Mouse (Mus musculus) embryo, embryonic 11.5 days (tissue): Measurements from ENCODE around the gene 1700018F24Rik.
"Not testable (repeated sequence)": the region's sequence is repeated elsewhere in the genome, so short reads cannot be mapped to it uniquely, and the experiment has no call there.

Experiments
- DNase-seq: peaks from one replicate; pipeline ENCODE4 v3.0.0-alpha.2; 2012; ENCODE audit warnings: low read depth, low spot score

1700018F24Rik gene

DNA sequence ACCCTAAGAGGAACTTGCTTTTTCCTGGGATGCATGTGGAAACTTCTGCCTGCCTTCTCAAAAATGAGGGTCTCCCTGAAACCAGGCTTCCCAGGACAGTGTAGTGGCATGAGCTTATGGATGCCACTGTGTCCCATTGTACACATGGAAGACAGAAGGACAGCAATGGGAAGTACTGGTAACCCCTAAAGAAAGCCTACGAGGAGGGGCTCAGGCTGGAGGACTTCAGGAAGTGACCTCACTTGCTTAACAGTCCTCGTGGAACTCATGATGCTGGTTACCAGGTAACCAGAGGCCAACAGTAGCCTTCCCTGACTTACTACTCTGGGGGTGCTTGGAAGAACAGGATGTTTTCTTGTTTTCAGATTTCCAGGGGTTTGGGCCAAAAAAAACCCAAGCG, at the start of gene 1700018F24Rik:
Gene 1700018F24Rik, plus strand, starts transcription at position 301 of the 400 bp plus-strand sequence.
- not testable (repeated sequence) for DNase-seq

DNA sequence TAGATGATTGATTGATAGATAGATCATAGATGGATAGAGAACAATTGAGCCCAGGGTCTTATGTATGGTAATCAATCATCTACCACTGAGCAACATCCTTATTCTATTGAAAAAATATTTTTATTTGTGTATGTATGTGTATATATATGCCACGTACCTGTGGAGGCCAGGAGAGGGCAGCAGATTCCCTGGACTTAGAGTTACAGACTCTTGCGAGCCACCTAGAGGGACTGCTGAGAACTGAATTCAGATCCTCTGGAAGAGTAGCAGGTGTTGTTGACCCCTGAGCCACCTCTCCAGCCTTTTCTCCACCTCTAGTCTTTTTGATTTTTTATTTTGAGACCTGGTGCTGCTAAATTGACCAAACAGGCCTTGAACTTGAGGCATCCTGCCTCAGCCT, 44.3 kb upstream of the 1700018F24Rik start:
- peak; percentile 13 for DNase-seq

DNA sequence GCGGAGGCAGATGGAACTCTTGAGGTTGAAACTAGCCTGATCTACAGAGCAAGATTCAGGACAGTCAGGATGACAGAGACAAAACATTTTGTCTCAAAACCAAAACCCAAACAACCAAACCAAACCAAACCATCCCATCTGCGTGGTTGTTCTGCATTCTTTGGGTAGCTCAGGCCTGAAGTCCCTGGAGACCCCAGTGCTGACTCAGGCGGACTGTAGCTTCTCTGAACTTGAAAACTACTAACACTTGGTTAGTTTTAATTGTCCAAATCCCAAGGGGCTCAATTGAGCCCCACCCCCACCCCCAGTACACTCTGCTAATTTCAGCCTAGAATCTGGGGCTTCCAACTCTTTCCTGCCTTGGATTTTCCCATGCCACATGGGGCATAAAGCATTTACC, 39.4 kb upstream of the 1700018F24Rik start:
- DNase-seq, result no peak

DNA sequence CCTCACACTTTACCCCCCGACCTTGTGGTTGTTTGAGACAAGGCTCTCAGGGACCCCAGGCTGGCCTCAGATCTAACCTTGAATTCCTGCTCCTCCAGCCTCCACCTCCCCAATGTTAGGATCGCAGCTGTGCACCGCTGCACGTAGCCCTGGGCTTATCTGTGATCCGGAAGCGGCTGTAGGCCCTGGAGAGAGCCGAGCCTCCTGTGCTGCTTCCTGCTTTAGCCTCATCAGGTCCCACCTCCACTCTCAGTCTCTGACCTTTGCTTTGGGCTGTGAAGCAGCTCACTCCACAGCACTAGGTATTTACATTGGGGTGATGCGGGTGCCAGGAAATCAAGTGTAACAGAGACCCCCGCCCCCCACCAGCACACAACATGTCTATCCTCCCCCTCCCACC, 38.3 kb upstream of the 1700018F24Rik start:
- DNase-seq, result no peak

DNA sequence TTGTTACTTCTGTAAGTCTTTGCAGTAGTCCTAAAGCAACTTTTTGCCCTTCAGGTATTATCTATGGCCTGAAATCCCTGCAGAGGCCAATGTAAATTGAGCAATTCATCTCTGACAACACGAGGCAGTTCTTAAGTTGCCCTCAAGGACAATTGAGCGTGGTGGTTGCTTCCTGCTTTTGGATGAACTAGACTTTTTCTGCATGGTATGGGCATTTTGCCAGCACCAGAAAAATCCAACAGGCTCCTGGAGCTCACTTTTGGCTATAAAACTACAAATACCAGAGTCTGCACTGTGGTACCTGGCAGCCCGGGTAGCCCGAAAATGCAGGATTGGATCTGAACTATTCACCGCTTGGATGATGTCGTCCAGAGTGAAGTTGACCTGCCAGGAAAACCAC, 37.2 kb upstream of the 1700018F24Rik start:
- no peak for DNase-seq

DNA sequence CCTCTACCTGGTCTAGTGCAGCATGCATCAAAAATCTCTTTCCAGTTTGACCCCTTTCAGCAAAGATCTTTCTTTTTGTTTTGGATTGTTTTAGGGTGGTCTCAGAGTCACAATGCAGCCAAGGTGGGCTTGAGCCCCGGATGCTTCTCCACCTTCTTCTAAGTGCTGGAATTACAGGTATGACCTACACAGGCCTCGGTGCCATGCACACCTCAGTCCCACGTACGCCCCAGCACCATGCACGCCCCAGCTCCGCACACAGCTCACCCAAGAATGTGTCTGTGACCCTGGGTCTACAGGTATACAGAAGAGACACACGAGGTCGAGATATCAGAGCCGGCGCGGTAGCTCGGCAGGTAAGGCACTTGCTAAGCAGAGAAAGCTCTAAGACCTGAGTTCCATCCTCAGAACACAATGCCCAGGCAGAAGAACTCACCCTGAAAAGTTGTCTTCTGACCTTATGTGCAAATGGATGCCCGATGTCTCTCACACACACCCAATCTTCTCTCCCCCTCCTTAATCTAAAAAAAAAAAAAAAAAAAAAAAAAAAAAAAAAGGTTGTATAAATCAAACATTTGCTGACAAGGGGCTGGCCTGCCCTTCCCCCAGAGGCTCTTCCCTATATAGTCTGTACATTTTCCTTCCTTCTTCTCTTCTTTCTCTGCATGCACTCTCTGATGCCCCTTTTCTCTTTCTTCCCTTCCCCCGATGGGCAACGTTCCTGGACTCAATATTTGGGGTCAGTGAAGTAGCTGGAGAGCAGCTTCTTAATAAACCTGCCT, 33.7 kb upstream of the 1700018F24Rik start:
- no peak for DNase-seq

DNA sequence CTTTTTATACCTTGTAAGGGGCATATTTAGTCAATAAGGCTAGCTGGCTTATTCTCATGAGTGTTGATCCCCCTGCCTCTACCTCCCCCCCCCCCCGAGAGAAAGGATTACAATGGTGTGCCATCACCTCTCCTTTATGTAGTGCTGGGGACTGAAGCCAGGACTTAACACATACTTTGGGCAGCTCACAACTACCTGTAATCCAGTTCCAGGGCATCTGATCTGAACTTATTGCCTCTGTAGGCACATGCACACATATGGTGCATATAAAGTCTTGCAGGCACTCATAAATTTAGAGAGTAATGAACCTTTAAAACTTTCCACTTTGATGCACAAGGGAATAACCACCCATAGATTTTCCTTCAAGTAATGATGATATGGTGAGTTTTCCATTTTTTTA, 28.5 kb upstream of the 1700018F24Rik start:
- no peak for DNase-seq

DNA sequence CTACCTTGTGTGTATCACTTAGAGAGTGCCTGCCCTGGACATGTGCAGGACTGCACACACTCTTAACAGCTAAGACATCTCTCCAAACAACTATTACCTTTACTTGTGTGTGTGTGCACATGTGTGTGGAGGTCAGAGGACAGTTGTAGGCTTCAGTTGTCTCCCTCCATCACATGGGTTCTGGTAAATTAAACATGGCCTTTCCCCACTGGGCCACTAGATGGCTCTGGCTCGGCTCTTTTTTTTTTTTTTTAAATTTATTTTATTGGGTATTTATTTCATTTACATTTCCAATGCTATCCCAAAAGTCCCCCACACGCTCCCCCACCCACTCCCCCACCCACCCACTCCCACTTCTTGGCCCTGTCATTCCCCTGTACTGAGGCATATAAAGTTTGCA, 26.0 kb upstream of the 1700018F24Rik start:
- DNase-seq, result not testable (repeated sequence)

DNA sequence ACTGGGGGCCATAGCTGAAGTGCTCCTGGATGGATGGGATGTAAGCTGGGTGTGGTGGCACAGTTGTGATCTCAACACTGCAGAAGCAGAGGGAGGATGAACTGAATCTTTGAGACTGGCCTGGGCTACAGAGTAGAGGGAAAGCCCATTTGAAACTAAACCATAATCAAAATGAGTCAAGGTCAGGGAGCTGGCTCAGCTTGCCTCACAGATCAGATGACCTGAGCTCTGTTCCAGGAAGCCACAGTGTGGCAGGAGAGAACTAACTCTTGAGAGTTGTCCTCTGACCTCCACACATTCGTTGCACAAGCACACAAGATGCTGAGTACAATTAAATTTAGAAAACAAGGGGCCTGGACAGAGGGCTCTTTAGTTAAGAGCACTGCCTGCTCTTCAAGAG, 22.5 kb upstream of the 1700018F24Rik start:
- not testable (repeated sequence) for DNase-seq

DNA sequence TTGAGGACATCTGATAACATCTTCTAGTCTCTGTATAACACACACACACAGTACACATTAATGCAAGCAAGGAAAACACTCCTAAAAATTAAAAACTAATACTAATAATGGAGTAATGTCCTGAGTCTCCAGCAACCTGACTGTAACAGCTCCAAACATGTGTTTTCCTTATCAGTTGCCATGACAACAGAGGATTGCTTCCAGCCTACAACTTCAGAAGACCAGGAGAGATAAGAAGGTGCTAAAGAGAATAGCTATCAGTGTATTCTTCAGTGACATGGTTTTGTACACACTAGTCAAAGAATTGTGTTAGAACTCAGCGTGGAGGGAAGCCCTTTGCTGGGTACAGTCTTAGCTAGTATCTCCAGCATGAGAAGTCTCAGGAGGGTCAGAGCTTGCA, 22.1 kb upstream of the 1700018F24Rik start:
- not testable (repeated sequence) for DNase-seq

DNA sequence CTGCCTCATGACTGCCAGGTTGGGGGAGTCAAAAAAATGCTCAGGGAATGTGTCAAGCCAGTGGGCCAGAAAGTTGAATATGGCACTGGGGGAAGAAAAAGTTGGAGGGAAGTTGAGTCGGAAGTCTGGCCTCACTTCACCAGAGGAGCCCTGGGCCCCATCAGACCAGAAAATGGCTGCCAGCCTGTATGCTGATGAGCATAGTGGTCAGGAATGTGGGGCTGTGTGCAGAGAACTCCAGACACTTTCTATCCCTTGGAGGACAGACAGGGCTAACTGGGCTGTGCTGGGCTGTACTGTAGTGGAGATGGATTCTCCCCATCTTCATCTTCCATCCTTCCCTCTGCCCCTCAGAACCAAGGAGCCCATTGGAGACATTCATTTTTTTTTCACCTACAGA, 12.3 kb upstream of the 1700018F24Rik start:
- not testable (repeated sequence) for DNase-seq

DNA sequence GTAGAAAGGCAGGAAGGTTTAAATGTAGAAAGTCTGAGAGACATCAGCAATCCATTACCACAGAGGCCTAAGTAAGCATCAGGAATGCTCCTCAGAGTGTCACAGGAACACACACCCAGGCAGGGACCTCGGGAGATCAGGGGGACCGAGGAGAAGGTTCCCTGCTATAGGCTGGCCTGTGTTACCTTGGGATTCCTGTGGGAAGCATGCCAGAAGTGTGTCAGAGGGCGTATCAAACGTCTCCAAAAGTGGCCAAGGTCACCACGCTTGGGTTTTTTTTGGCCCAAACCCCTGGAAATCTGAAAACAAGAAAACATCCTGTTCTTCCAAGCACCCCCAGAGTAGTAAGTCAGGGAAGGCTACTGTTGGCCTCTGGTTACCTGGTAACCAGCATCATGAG, 10.4 kb upstream of the 1700018F24Rik start, which contains the start of gene Gm4871:
Gene Gm4871, minus strand, starts transcription at position 364 of the 400 bp plus-strand sequence.
- not testable (repeated sequence) for DNase-seq

DNA sequence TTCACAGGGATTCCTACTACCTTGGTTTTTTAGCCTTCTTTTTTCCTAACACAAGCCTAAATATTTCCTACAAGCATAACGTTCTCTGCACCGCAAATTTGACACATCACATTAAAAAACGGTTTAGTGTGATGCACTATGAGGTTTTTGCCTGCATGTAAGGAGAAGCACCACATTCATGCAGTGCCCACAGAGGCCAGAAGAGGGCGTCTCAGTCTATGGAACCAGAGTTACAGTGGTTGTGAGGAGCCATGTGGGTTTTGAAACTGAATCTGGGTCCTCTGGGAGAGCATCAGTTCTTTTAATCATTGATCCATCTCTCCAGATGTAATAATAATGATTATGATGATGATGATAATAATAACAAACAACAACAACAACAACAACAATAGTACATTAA, 1.2 kb upstream of the 1700018F24Rik start:
- DNase-seq, result peak; percentile 11

DNA sequence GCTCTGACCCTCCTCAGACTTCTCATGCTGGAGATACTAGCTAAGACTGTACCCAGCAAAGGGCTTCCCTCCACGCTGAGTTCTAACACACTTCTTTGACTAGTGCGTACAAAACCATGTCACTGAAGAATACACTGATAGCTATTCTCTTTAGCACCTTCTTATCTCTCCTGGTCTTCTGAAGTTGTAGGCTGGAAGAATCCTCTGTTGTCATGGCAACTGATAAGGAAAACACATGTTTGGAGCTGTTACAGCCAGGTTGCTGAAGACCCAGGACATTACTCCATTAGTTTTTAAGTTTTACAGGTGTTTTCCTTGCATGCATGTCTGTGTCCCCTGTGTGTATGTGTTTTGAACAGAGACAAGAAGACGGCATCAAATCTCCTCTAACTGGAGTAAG, 11.4 kb downstream of the 1700018F24Rik start:
- DNase-seq, result not testable (repeated sequence)

DNA sequence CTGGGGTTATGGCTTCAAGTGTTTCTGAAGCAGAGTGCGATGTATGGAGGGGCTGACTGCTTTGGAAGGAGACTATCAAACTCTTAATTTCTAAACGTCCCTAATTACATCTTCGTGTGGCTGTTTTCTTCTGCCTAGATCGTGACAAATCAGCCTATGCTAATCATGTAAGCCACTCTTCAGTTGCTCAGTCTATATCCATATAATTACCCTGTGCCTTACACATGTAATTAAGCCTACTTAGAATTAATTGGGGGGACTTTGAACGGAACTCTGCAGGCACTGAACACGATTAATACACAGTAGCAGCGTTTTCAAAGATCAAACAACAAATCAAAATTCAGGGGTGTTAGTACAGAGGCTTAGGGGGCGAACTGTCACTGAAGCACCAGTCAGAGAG, 15.1 kb downstream of the 1700018F24Rik start:
- no peak for DNase-seq

DNA sequence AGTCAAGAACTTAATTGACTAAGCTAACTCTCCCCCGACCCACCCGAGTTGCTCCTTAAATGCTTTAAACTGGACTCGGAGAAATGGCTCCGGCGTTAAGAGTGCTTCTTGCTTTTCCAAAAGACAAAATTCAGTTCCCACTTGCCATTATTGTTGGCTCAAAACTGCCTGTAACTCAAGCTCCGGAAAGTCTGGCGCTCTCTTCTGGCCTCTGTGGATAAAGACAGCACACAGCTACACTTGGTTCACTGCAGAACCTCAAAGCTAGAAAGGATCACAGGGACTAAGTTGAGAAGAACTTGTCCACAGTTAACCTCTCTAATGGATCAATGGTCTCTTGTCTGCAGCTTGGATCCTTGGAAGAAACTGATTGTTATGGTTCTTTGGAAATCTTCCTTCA, 15.9 kb downstream of the 1700018F24Rik start:
- DNase-seq, result no peak

DNA sequence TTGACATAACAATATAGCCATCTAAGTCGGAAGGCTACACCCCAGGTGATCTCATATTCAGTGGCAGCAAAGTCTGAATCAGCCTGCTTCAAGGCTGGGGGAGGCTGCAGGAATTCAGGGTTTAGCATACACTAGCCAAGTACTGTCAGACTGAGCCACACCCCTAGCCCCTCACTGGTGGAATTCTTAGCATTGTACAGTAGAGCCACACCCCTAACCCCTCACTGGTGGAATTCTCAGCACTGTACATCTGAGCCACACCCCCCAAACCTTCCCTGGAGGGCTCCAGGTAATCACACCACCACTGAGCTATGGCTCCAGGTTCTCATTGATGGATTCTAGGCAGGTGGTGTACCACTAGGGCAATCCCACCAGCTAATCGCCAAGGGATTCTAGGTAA, 16.7 kb downstream of the 1700018F24Rik start:
- DNase-seq, result no peak

DNA sequence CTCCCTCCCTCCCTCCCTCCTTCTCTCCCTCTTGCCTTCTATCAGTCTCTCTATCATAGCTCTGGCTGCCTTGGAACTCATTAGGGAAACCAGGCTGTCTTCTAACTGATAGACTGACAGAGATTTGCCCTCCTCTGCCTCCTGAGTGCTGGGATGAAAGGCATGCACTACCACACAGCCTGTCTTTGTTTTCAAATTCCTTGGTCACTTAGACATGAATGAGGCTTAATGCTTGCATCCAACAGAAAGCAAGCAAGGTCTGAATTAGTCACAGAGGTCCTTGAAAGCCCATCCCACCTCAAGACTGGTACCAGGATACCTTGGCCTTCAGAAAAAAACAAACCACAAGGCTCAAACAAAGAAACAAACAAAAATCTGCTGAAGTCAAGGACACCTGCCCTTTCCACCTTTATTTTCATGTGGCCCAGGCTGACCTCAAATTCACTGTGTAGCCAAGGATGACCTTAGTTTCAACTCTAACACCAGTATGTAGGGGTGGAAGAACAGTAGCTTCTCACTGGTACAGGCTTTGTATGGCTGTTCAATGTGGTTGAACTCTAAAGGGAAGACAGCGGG, 22.1 kb downstream of the 1700018F24Rik start:
- no peak for DNase-seq

DNA sequence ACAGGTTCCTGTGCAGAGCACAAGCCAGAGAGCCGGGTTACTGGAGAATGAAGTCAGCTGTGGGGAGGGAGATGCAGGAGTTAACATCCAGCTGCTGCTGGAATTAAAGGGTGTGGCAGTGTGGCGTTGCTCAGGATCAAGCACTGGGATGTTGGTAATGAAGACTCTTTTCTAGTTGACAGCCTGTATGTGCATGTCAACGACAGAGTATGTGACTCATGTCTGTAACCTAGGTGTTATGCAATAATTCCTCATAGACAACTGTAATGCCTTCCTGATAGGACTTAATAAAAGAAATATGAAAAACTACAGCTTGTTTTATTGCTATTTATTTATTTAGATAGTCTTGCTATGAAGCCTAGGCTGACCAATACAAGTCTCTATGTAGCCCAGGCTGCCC, 26.1 kb downstream of the 1700018F24Rik start:
- DNase-seq, result no peak

DNA sequence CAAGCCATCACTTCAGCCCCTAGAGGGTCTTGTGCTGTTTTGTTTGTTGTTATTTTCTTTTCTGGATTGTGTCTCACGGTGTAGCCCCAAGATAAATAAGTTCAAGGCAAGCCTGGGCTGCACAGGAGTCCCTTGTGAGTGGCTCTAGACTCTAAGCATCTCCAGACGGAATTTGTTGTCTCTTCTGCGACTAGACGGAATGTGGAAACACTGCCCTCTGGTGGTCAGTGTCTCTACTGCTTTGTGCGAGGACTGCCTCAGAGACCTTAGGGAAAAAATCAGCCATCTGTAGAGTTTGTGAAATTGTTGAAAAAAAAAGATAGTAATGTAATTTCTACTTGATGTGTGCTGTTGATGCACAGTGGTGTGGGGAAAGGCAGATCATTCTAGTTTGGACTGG, 26.9 kb downstream of the 1700018F24Rik start:
- DNase-seq, result peak; percentile 73

DNA sequence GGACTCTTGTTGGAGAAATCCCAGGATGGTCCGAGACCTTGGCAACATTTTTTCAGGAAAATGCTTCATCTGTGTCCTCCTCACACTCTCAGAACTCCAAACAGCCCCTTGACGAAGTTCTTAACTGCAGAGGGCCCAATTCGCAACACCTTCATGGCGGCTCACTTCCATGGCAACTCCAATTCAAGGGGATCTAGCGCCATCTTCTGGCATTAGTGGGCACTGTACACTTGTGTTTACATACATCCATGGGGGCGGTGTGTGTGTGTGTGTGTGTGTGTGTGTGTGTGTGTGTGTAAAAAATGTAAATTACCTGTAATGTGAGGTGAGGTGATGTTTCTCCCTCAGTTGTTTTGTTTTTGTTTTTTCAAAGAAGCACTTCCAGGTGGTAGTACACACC, 28.6 kb downstream of the 1700018F24Rik start:
- DNase-seq, result no peak

DNA sequence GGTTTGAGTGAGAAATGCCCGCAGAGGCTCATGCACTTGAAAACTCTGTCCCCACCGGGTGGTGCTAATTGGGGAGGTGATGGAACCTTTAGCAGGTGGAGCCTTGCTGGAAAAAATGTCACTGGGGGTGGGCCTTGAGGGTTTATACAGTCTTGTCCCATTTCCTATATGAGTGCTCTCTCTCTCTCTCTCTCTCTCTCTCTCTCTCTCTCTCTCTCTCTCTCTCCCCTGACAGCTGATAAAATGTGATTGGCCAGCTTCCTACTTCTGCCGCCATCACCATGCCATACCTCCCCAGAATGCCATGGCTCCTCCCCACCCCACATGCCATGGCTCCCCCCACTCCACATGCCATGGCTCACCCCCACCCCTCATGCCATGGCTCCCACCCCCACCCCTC, 32.3 kb downstream of the 1700018F24Rik start:
- no peak for DNase-seq
